Mouse (Mus musculus): ENCODE results near the gene Nckap5l. TPM values are rescaled to one million over a fixed set of nuclear protein-coding genes. Genes with fewer than 3 reads are reported as not detected.

Gene Nckap5l
- polyA plus RNA-seq (2012; fragmentation: generic; extraction: Trizol) = 10 to 100 TPM in 1 of 2 experiments, 1 to 10 TPM in 1; 3.2 to 14.2 TPM

DNA sequence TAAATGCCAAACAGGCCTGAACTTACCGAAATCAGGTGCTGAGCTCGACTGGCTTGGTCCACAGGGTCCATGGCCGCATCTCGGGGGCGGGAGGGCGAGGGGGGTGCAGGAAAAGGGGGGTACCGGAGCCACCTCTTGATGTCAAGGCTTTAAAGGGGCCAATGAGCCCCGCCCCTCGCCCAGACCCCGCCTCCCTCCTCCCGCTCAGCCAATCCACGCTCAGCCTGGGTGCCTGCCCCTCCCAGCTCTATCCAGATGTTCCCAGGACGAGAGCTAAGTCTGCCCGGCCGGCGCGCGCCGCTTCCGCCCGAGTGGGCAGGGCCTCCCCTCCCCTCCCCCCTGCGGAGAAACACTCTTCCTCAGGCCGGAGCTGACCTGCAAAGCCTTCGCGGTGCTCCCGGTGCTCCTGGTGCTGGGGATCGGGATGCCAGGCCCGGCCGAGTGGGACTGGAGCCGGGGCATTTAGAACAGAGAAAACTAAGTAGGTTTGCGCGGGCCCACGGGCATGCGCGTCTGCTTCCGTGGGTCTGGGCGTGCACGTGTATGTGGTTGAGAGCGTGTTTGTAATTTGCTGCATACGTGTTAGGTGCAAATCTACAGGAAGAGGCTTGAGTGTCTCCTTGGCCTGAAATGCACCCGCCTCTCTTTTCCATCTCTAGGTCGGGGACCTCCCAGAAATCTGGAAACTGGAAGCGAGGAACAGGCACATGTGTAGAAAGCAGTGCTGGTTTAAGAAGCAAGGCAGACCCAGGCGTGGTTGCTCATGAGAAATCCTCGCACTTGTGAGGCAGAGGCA is at the start of gene Nckap5l:
TSS of gene Nckap5l (minus strand) at position 143 of the 796 bp plus-strand sequence.

GRCm38 (mm10) chr15:99474576-99474926 is 17.0 kb upstream of the Nckap5l start, which contains the start of gene Bcdin3d:
Gene Bcdin3d, minus strand, starts transcription at chr15:99474730.

DNA sequence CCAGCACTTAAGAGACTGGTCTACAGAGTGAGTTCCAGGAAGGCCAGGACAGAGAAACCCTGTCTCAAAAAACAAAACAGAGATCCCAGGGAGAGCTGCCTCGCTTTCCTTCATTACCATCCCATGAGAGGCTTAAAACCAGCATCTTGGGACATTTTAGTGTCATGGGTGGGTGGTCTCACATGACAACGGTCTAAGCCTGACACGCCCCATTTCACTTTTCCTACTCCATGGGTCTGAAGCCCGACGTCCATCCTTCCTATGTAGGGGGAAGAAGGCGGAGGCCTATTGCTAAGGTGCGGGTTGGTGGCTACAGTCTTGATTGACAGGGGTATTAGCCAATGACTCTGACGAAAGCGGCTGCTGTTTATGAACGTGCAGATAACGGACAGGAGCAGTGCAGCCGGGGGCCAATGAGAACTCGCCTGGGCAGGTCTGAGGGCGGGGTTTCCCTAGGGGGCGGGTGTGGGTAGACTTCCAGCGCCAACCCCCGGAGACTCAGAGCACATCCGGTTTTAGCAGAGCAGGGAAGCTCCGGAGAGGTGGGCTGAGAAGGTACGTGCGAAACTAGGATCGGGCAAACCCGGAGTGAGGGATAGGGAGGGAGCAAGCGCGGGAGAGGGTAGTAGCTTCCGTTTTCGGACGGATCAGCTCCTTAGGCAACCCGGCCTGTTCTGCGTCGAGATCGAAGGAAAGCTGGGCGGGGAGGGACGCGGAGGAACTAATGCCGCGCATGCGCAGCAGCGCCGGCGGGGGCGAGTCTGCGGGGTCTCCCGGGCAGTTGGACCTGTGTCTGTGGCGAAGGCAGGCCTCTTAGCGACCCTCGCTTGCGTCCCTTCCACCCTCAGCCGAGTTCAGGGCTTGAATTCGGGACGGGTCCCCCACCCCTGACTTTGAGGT is 64.8 kb downstream of the Nckap5l start, which contains the start of gene Tmbim6:
TSS of gene Tmbim6 (plus strand) at position 397 of the 900 bp plus-strand sequence.

Other genes starting within 250 kb of the Nckap5l start
- under 1 TPM; 0.01 to 0.05 TPM for gene Kcnh3, start 232.9 kb downstream of the Nckap5l start, polyA plus RNA-seq (2012; fragmentation: generic; extraction: Trizol)
- gene Mcrs1, start 205.8 kb downstream of the Nckap5l start, polyA plus RNA-seq (2012; fragmentation: generic; extraction: Trizol) = 100 to 1,000 TPM; 110 to 133 TPM
- 10 to 100 TPM in 1 of 2 experiments, 1 to 10 TPM in 1; 6.5 to 53.5 TPM for gene Prpf40b, start 162.7 kb downstream of the Nckap5l start, polyA plus RNA-seq (2012; fragmentation: generic; extraction: Trizol)
- not detected for gene Fam186b, start 161.9 kb downstream of the Nckap5l start, polyA plus RNA-seq (2012; fragmentation: generic; extraction: Trizol)
- 10 to 100 TPM; 31.3 to 32.8 TPM for gene Fmnl3, start 87.3 kb downstream of the Nckap5l start, polyA plus RNA-seq (2012; fragmentation: generic; extraction: Trizol)
- gene Tmbim6, start 64.9 kb downstream of the Nckap5l start, polyA plus RNA-seq (2012; fragmentation: generic; extraction: Trizol) = 100 to 1,000 TPM; 311 to 639 TPM
- gene Bcdin3d, start 17.0 kb upstream of the Nckap5l start, polyA plus RNA-seq (2012; fragmentation: generic; extraction: Trizol) = 10 to 100 TPM in 1 of 2 experiments, 1 to 10 TPM in 1; 9.5 to 14.9 TPM
- gene Faim2, start 70.4 kb upstream of the Nckap5l start, polyA plus RNA-seq (2012; fragmentation: generic; extraction: Trizol) = 1 to 10 TPM in 1 of 2 experiments, under 1 TPM in 1; 0.91 to 1.1 TPM
- under 1 TPM; 0.13 to 0.42 TPM for gene Aqp2, start 121.3 kb upstream of the Nckap5l start, polyA plus RNA-seq (2012; fragmentation: generic; extraction: Trizol)
- 10 to 100 TPM; 54.1 to 88.5 TPM for gene Aqp5, start 133.0 kb upstream of the Nckap5l start, polyA plus RNA-seq (2012; fragmentation: generic; extraction: Trizol)
- gene Aqp6, start 143.7 kb upstream of the Nckap5l start, polyA plus RNA-seq (2012; fragmentation: generic; extraction: Trizol) = under 1 TPM in 1 of 2 experiments, not detected in 1; 0.04 TPM
- gene Racgap1, start 193.9 kb upstream of the Nckap5l start, polyA plus RNA-seq (2012; fragmentation: generic; extraction: Trizol) = 100 to 1,000 TPM in 1 of 2 experiments, 10 to 100 TPM in 1; 60.2 to 163 TPM
- 10 to 100 TPM in 1 of 2 experiments, 1 to 10 TPM in 1; 3.3 to 15.2 TPM for gene Asic1, start 212.6 kb upstream of the Nckap5l start, polyA plus RNA-seq (2012; fragmentation: generic; extraction: Trizol)
- gene Smarcd1, start 244.4 kb upstream of the Nckap5l start, polyA plus RNA-seq (2012; fragmentation: generic; extraction: Trizol) = 10 to 100 TPM; 13.1 to 39.5 TPM
- gene Gm17349, start 247.7 kb upstream of the Nckap5l start, polyA plus RNA-seq (2012; fragmentation: generic; extraction: Trizol) = not detected

Data from C3H10T1/2 (cell line).